Mouse (Mus musculus) midbrain, postnatal 0 days (tissue): ENCODE results near the gene Slc7a6. TPM values are rescaled to one million over a fixed set of nuclear protein-coding genes. Genes with fewer than 3 reads are reported as not detected.

Source experiments
- ATAC-seq: fragments of 200-750 bp; cut with Nextera tagmentation; 2 replicates; pipeline ENCODE4 v1.8.0; 2017; ENCODE audit warnings: moderate number of reproducible peaks, mild to moderate bottlenecking, moderate TSS enrichment, moderate library complexity; ENCODE audit not compliant: low FRiP score
- DNase-seq: peaks from one replicate; pipeline ENCODE4 v3.0.0-alpha.2; 2015; ENCODE audit warnings: low spot score
- H3K27ac ChIP-seq: fragments of 300-500 bp; sonication (generic); 2 replicates; pipeline ENCODE4 v1.5.1; 2014; ENCODE audit warnings: low read depth, mild to moderate bottlenecking, low read length, mixed read lengths
- H3K27me3 ChIP-seq: fragments of 300-500 bp; sonication (generic); 2 replicates; pipeline ENCODE4 v1.6.1; 2014; ENCODE audit warnings: low read length, control low read depth, mixed read lengths; ENCODE audit not compliant: insufficient read depth
- H3K36me3 ChIP-seq: fragments of 300-500 bp; sonication (generic); 2 replicates; pipeline ENCODE4 v1.6.1; 2014; ENCODE audit warnings: low read length, control low read depth, mixed read lengths; ENCODE audit not compliant: insufficient read depth
- H3K4me1 ChIP-seq: fragments of 300-500 bp; sonication (generic); 2 replicates; pipeline ENCODE4 v1.6.1; 2014; ENCODE audit warnings: mild to moderate bottlenecking, control low read depth, antibody characterized with exemption, low read length, mixed read lengths; ENCODE audit not compliant: insufficient read depth
- H3K4me2 ChIP-seq: fragments of 300-500 bp; sonication (generic); 2 replicates; pipeline ENCODE4 v1.6.1; 2014; ENCODE audit warnings: low read depth, mild to moderate bottlenecking, low read length, mixed read lengths; ENCODE audit not compliant: poor library complexity, severe bottlenecking
- H3K4me3 ChIP-seq: fragments of 300-500 bp; sonication (generic); 2 replicates; pipeline ENCODE4 v1.5.1; 2014; ENCODE audit warnings: low read depth, mild to moderate bottlenecking, low read length, moderate library complexity
- H3K9ac ChIP-seq: fragments of 300-500 bp; sonication (generic); replicated peaks from 2 replicates; pipeline ENCODE4 v1.6.1; 2014; ENCODE audit warnings: mild to moderate bottlenecking, low read length, moderate library complexity, mixed read lengths; ENCODE audit not compliant: poor library complexity, severe bottlenecking
- H3K9me3 ChIP-seq: fragments of 300-500 bp; sonication (generic); 2 replicates; pipeline ENCODE4 v1.6.1; 2016; ENCODE audit warnings: low read length, control low read depth
- CTCF ChIP-seq: IDR thresholded peaks from 2 replicates; pipeline ENCODE4 v1.5.1; 2016; ENCODE audit warnings: antibody characterized with exemption, mild to moderate bottlenecking
- WGBS: fragments of 180-500 bp; shearing (Covaris S2); extraction: QIAGEN DNeasy Blood & Tissue Kit; methylation state at CpG from one replicate; pipeline ENCODE4 v1.1.7; 2014; 5-methylcytosine and 5-hydroxymethylcytosine counted together
- polyA plus RNA-seq: library from polyadenylated mRNA; unstranded; fragments of >200 nt; fragmentation: Nextera tagmentation; extraction: Ambion mirVana; gene quantifications from 2 replicates; pipeline ENCODE4 v1.2.1, GENCODE M21; 2015
- total RNA-seq: library from RNA; depleted of rRNA; stranded (reverse); fragments of >200 nt; gene quantifications from 2 replicates; pipeline ENCODE4 v1.2.3, GENCODE M21; 2014

Gene Slc7a6
- total and polyA plus RNA-seq, 2 experiments from 2014 or later = 41.7 to 44.3 TPM

- Histone ChIP-seq H3K4me1 (no peaks in the 10 kb centered on the region), H3K4me3 (no peak overlapping the region), H3K27ac (no peak overlapping the region), H3K27me3 (no peaks in the 10 kb centered on the region), H3K4me2 (no peak overlapping the region), H3K9ac (no peak overlapping the region), H3K36me3 (peaks cover 3% of the 10 kb centered on the region; the same call in 1 of the 2 replicates), H3K9me3 (no peaks in the 10 kb centered on the region)
- DNase-seq (no peak), ATAC-seq (no peak)
- TF ChIP-seq CTCF = no peak
- 83% methylated on average over 8 of the region's 8 CpGs for WGBS
Observed at GRCm38 (mm10) chr8:106185628-106186270, 17.1 kb downstream of the Slc7a6 start.

GRCm38 (mm10) chr8:106186394-106186793 is 17.7 kb downstream of the Slc7a6 start:
- H3K27ac ChIP-seq = no peak overlapping the region
- H3K4me3 ChIP-seq = no peak overlapping the region
- ATAC-seq = no peak
- peaks cover 3% of the 10 kb centered on the region; the same call in 1 of the 2 replicates for H3K36me3 ChIP-seq
- DNase-seq = no peak
- H3K9ac ChIP-seq = no peak overlapping the region
- H3K4me1 ChIP-seq = no peaks in the 10 kb centered on the region
- no peak overlapping the region for H3K4me2 ChIP-seq
- no peaks in the 10 kb centered on the region for H3K9me3 ChIP-seq
- no peaks in the 10 kb centered on the region for H3K27me3 ChIP-seq
- TF ChIP-seq CTCF = no peak
- WGBS = 95% methylated on average over 3 of the region's 3 CpGs

DNA sequence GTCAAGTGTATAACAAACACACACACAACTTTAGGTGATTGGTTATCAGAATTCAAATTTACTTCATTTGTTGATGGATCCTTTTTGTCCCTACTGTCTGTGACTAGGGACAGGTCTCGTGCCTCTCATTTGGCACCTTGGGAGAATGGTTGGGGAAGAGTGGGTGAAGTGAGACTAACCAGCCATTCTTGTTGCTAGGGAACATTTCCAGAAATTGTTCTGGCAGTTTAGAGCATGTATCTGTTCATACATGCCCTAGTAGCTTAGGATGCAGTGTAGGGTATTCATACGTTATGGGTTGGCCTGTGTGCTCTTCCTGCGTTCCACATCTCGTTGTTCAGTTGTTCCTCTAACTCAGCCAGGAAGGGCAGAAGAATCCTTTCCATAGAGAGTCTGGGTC is 20.5 kb downstream of the Slc7a6 start:
- Histone ChIP-seq H3K9me3 (no peaks in the 10 kb centered on the region), H3K27ac (no peak overlapping the region), H3K9ac (no peak overlapping the region), H3K4me1 (no peaks in the 10 kb centered on the region), H3K4me2 (no peak overlapping the region), H3K4me3 (no peak overlapping the region), H3K27me3 (no peaks in the 10 kb centered on the region), H3K36me3 (peaks cover 25% of the 10 kb centered on the region)
- TF ChIP-seq CTCF = no peak
- 92% methylated on average over 4 of the region's 4 CpGs for WGBS
- DNase-seq (no peak), ATAC-seq (no peak)

- no peak overlapping the region for H3K9ac ChIP-seq
- H3K27ac ChIP-seq = no peak overlapping the region
- no peaks in the 10 kb centered on the region for H3K27me3 ChIP-seq
- no peaks in the 10 kb centered on the region for H3K9me3 ChIP-seq
- no peak overlapping the region for H3K4me2 ChIP-seq
- WGBS = 91% methylated on average over 5 of the region's 5 CpGs
- H3K36me3 ChIP-seq = peaks cover 48% of the 10 kb centered on the region
- no peaks in the 10 kb centered on the region for H3K4me1 ChIP-seq
- DNase-seq = no peak
- TF ChIP-seq CTCF = no peak
- no peak overlapping the region for H3K4me3 ChIP-seq
- no peak for ATAC-seq
Observed at GRCm38 (mm10) chr8:106191639-106192038, 23.0 kb downstream of the Slc7a6 start.

DNA sequence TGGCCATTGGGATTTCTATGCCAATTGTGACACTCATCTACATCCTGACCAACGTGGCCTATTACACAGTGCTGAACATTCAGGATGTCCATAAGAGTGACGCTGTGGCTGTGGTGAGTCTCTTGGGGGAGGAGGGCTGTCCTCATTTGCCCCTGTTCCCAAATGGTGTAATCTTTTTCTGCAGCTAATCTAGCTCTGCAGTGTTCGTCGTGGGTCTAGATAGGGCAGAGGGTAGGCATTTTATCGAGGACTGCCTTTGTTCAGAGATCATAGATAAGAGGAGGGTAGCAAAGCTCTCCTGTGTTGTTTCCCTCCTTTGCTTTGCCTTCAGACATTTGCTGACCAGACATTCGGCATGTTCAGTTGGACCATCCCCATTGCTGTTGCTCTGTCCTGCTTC is 24.5 kb downstream of the Slc7a6 start:
- no peaks in the 10 kb centered on the region for H3K4me1 ChIP-seq
- no peak overlapping the region for H3K27ac ChIP-seq
- no peak for TF ChIP-seq CTCF
- H3K9ac ChIP-seq = no peak overlapping the region
- H3K27me3 ChIP-seq = no peaks in the 10 kb centered on the region
- peaks cover 61% of the 10 kb centered on the region for H3K36me3 ChIP-seq
- no peak overlapping the region for H3K4me2 ChIP-seq
- no peaks in the 10 kb centered on the region for H3K9me3 ChIP-seq
- no peak overlapping the region for H3K4me3 ChIP-seq
- DNase-seq (no peak), ATAC-seq (no peak)
- 89% methylated on average over 6 of the region's 6 CpGs for WGBS

DNA sequence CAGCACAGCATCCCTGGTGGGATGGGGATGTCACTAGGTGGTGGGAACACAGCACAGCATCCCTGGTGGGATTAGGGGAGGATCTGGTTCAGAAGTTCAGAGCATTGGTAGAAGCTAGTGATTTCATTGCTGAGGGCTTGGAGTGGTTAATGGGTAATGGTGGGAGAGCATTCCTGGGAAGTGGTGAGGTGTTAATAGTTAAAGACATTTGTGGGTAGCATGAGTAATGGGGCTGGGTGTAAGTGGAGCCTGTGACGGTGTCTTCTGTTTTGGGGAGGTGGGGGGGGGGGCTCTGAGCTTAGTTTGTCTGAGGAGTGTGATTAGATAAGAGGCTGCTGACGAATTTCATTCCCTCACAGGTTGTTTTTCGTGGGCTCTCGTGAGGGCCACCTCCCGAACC is 25.4 kb downstream of the Slc7a6 start:
- DNase-seq (no peak), ATAC-seq (no peak)
- peaks cover 66% of the 10 kb centered on the region for H3K36me3 ChIP-seq
- H3K4me1 ChIP-seq = no peaks in the 10 kb centered on the region
- WGBS = 96% methylated on average over 5 of the region's 5 CpGs
- H3K4me2 ChIP-seq = no peak overlapping the region
- no peak overlapping the region for H3K27ac ChIP-seq
- no peak overlapping the region for H3K4me3 ChIP-seq
- H3K27me3 ChIP-seq = no peaks in the 10 kb centered on the region
- no peak overlapping the region for H3K9ac ChIP-seq
- no peak for TF ChIP-seq CTCF
- H3K9me3 ChIP-seq = no peaks in the 10 kb centered on the region
